Mouse (Mus musculus): ENCODE data around the gene Mrpl52. TPM values are rescaled to one million over a fixed set of nuclear protein-coding genes. Genes with fewer than 3 reads are reported as not detected.

Gene Mrpl52
- polyA plus RNA-seq (2014; fragmentation: Nextera tagmentation; extraction: Ambion mirVana), result 316 and 324 TPM in 2 replicates

- Histone ChIP-seq H3K36me3 (ENCODE audit: control insufficient read depth, insufficient read depth, low read length) (peaks cover 15% of the 10 kb centered on the region; the same call in 1 of the 2 replicates), H3K9ac (ENCODE audit: low read length) (peak within 1 kb of the TSS; percentile 65), H3K27ac (ENCODE audit: low read depth) (peak within 1 kb of the TSS; percentile 82), H3K4me1 (replicated peaks; ENCODE audit: control insufficient read depth, insufficient read depth, low read length) (peaks cover 27% of the 10 kb centered on the region), H3K4me3 (ENCODE audit: low read depth, low read length) (peak within 1 kb of the TSS; percentile 61), H3K9me3 (ENCODE audit: control insufficient read depth, low read length) (no peaks in the 10 kb centered on the region), H3K4me2 (ENCODE audit: low read length) (peak within 1 kb of the TSS; percentile 61), H3K27me3 (replicated peaks; ENCODE audit: control insufficient read depth, insufficient read depth, low read length) (no peaks in the 10 kb centered on the region)
- ATAC-seq (replicated peaks; ENCODE audit: low FRiP score, low TSS enrichment, low read depth) (peak; percentile 79), DNase-seq (ENCODE audit: low spot score) (peak; percentile 94)
- under 1% methylated on average over 48 of the region's 48 CpGs for WGBS
Observed at GRCm38 (mm10) chr14:54426689-54427398, at the start of gene Mrpl52. TSS of gene Mrpl52 (plus strand) at chr14:54426909.

GRCm38 (mm10) chr14:54377166-54377565 is 49.5 kb upstream of the Mrpl52 start:
- DNase-seq (ENCODE audit: low spot score) (no peak), ATAC-seq (replicated peaks; ENCODE audit: low FRiP score, low TSS enrichment, low read depth) (no peak)
- H3K4me1 ChIP-seq (replicated peaks; ENCODE audit: control insufficient read depth, insufficient read depth, low read length), result 0 out of 2 replicates have a peak, but pooled peaks cover 6% of the 10 kb centered on the region
- 92% methylated on average over 6 of the region's 6 CpGs for WGBS
- no peak overlapping the region for H3K9ac ChIP-seq (ENCODE audit: low read length)
- H3K4me3 ChIP-seq (ENCODE audit: low read depth, low read length), result no peak overlapping the region
- 0 out of 2 replicates have a peak, but pooled peaks cover 3% of the 10 kb centered on the region for H3K36me3 ChIP-seq (ENCODE audit: control insufficient read depth, insufficient read depth, low read length)
- H3K27ac ChIP-seq (ENCODE audit: low read depth), result no peak overlapping the region
- no peaks in the 10 kb centered on the region for H3K9me3 ChIP-seq (ENCODE audit: control insufficient read depth, low read length)
- no peak overlapping the region for H3K4me2 ChIP-seq (ENCODE audit: low read length)
- H3K27me3 ChIP-seq (replicated peaks; ENCODE audit: control insufficient read depth, insufficient read depth, low read length), result no peaks in the 10 kb centered on the region

GRCm38 (mm10) chr14:54379571-54379970 is 47.1 kb upstream of the Mrpl52 start:
- Histone ChIP-seq H3K4me3 (ENCODE audit: low read depth, low read length) (no peak overlapping the region), H3K9ac (ENCODE audit: low read length) (no peak overlapping the region), H3K9me3 (ENCODE audit: control insufficient read depth, low read length) (no peaks in the 10 kb centered on the region), H3K27ac (ENCODE audit: low read depth) (no peak overlapping the region), H3K36me3 (ENCODE audit: control insufficient read depth, insufficient read depth, low read length) (no peaks in the 10 kb centered on the region), H3K4me2 (ENCODE audit: low read length) (no peak overlapping the region), H3K4me1 (replicated peaks; ENCODE audit: control insufficient read depth, insufficient read depth, low read length) (peaks cover 14% of the 10 kb centered on the region), H3K27me3 (replicated peaks; ENCODE audit: control insufficient read depth, insufficient read depth, low read length) (no peaks in the 10 kb centered on the region)
- DNase-seq (ENCODE audit: low spot score) (no peak), ATAC-seq (replicated peaks; ENCODE audit: low FRiP score, low TSS enrichment, low read depth) (no peak)
- 45% methylated on average over 13 of the region's 13 CpGs for WGBS

- no peak overlapping the region for H3K4me3 ChIP-seq (ENCODE audit: low read depth, low read length)
- 68% methylated on average over 4 of the region's 4 CpGs for WGBS
- H3K36me3 ChIP-seq (ENCODE audit: control insufficient read depth, insufficient read depth, low read length), result no peaks in the 10 kb centered on the region
- DNase-seq (ENCODE audit: low spot score) (no peak), ATAC-seq (replicated peaks; ENCODE audit: low FRiP score, low TSS enrichment, low read depth) (no peak)
- no peak overlapping the region for H3K4me2 ChIP-seq (ENCODE audit: low read length)
- peaks cover 14% of the 10 kb centered on the region for H3K4me1 ChIP-seq (replicated peaks; ENCODE audit: control insufficient read depth, insufficient read depth, low read length)
- no peaks in the 10 kb centered on the region for H3K9me3 ChIP-seq (ENCODE audit: control insufficient read depth, low read length)
- no peak overlapping the region for H3K9ac ChIP-seq (ENCODE audit: low read length)
- H3K27ac ChIP-seq (ENCODE audit: low read depth), result no peak overlapping the region
- H3K27me3 ChIP-seq (replicated peaks; ENCODE audit: control insufficient read depth, insufficient read depth, low read length), result no peaks in the 10 kb centered on the region
Observed at GRCm38 (mm10) chr14:54380616-54381015, 46.1 kb upstream of the Mrpl52 start.

GRCm38 (mm10) chr14:54381816-54382215 is 44.9 kb upstream of the Mrpl52 start:
- WGBS, result 67% methylated on average over 10 of the region's 10 CpGs
- Histone ChIP-seq H3K36me3 (ENCODE audit: control insufficient read depth, insufficient read depth, low read length) (no peaks in the 10 kb centered on the region), H3K9ac (ENCODE audit: low read length) (no peak overlapping the region), H3K27ac (ENCODE audit: low read depth) (no peak overlapping the region; the same call in 1 of the 2 replicates), H3K9me3 (ENCODE audit: control insufficient read depth, low read length) (no peaks in the 10 kb centered on the region), H3K4me1 (replicated peaks; ENCODE audit: control insufficient read depth, insufficient read depth, low read length) (peaks cover 14% of the 10 kb centered on the region), H3K4me3 (ENCODE audit: low read depth, low read length) (no peak overlapping the region), H3K4me2 (ENCODE audit: low read length) (no peak overlapping the region), H3K27me3 (replicated peaks; ENCODE audit: control insufficient read depth, insufficient read depth, low read length) (no peaks in the 10 kb centered on the region)
- DNase-seq (ENCODE audit: low spot score), result no peak
- 0 out of 2 replicates have a peak, but pooled peaks have one; percentile 25 for ATAC-seq (replicated peaks; ENCODE audit: low FRiP score, low TSS enrichment, low read depth)

- Histone ChIP-seq H3K9ac (ENCODE audit: low read length) (no peak overlapping the region), H3K27ac (ENCODE audit: low read depth) (no peak overlapping the region; the same call in 1 of the 2 replicates), H3K36me3 (ENCODE audit: control insufficient read depth, insufficient read depth, low read length) (no peaks in the 10 kb centered on the region), H3K4me3 (ENCODE audit: low read depth, low read length) (no peak overlapping the region), H3K27me3 (replicated peaks; ENCODE audit: control insufficient read depth, insufficient read depth, low read length) (no peaks in the 10 kb centered on the region), H3K4me2 (ENCODE audit: low read length) (no peak overlapping the region), H3K4me1 (replicated peaks; ENCODE audit: control insufficient read depth, insufficient read depth, low read length) (peaks cover 14% of the 10 kb centered on the region), H3K9me3 (ENCODE audit: control insufficient read depth, low read length) (no peaks in the 10 kb centered on the region)
- WGBS, result 78% methylated on average over 9 of the region's 9 CpGs
- ATAC-seq (replicated peaks; ENCODE audit: low FRiP score, low TSS enrichment, low read depth) (no peak), DNase-seq (ENCODE audit: low spot score) (no peak)
Observed at GRCm38 (mm10) chr14:54382641-54383040, 44.1 kb upstream of the Mrpl52 start.

- ATAC-seq (replicated peaks; ENCODE audit: low FRiP score, low TSS enrichment, low read depth) (peak; percentile 57; the same call in 1 of the 2 replicates), DNase-seq (ENCODE audit: low spot score) (no peak)
- Histone ChIP-seq H3K4me2 (ENCODE audit: low read length) (no peak overlapping the region), H3K27me3 (replicated peaks; ENCODE audit: control insufficient read depth, insufficient read depth, low read length) (no peaks in the 10 kb centered on the region), H3K9ac (ENCODE audit: low read length) (no peak overlapping the region), H3K4me1 (replicated peaks; ENCODE audit: control insufficient read depth, insufficient read depth, low read length) (peaks cover 14% of the 10 kb centered on the region), H3K9me3 (ENCODE audit: control insufficient read depth, low read length) (no peaks in the 10 kb centered on the region), H3K4me3 (ENCODE audit: low read depth, low read length) (no peak overlapping the region), H3K27ac (ENCODE audit: low read depth) (no peak overlapping the region; the same call in 1 of the 2 replicates), H3K36me3 (ENCODE audit: control insufficient read depth, insufficient read depth, low read length) (no peaks in the 10 kb centered on the region)
- WGBS, result 58% methylated on average over 4 of the region's 4 CpGs
Observed at GRCm38 (mm10) chr14:54383355-54383771, 43.3 kb upstream of the Mrpl52 start.

GRCm38 (mm10) chr14:54384396-54384795 is 42.3 kb upstream of the Mrpl52 start:
- Histone ChIP-seq H3K9ac (ENCODE audit: low read length) (no peak overlapping the region), H3K27me3 (replicated peaks; ENCODE audit: control insufficient read depth, insufficient read depth, low read length) (no peaks in the 10 kb centered on the region), H3K9me3 (ENCODE audit: control insufficient read depth, low read length) (no peaks in the 10 kb centered on the region), H3K4me3 (ENCODE audit: low read depth, low read length) (no peak overlapping the region), H3K4me2 (ENCODE audit: low read length) (no peak overlapping the region), H3K27ac (ENCODE audit: low read depth) (no peak overlapping the region), H3K36me3 (ENCODE audit: control insufficient read depth, insufficient read depth, low read length) (no peaks in the 10 kb centered on the region), H3K4me1 (replicated peaks; ENCODE audit: control insufficient read depth, insufficient read depth, low read length) (peaks cover 14% of the 10 kb centered on the region)
- ATAC-seq (replicated peaks; ENCODE audit: low FRiP score, low TSS enrichment, low read depth) (no peak), DNase-seq (ENCODE audit: low spot score) (no peak)
- 88% methylated on average over 8 of the region's 8 CpGs for WGBS

Measured in intestine, embryonic 14.5 days (tissue).